Mouse (Mus musculus): ENCODE data around the gene Fmo2. TPM values are rescaled to one million over a fixed set of nuclear protein-coding genes. Genes with fewer than 3 reads are reported as not detected.

The Fmo2 gene
- polyA plus RNA-seq, 1 experiment = 9.7 TPM

- Histone ChIP-seq H3K4me1 (ENCODE audit: control insufficient read depth, insufficient read depth, insufficient read length, low read length) (no peaks in the 10 kb centered on the region), H3K27ac (replicated peaks; ENCODE audit: low read depth, low read length) (no peak overlapping the region), H3K4me3 (ENCODE audit: insufficient read depth, low read depth, low read length) (no peak overlapping the region)
These were observed 59.5 kb downstream of the Fmo2 start for GRCm38 (mm10) chr1:162838976-162839375.

GRCm38 (mm10) chr1:162834342-162834741 is 64.2 kb downstream of the Fmo2 start:
- no peak overlapping the region for H3K27ac ChIP-seq (replicated peaks; ENCODE audit: low read depth, low read length)
- H3K4me3 ChIP-seq (ENCODE audit: insufficient read depth, low read depth, low read length) = no peak overlapping the region
- no peaks in the 10 kb centered on the region for H3K4me1 ChIP-seq (ENCODE audit: control insufficient read depth, insufficient read depth, insufficient read length, low read length)

GRCm38 (mm10) chr1:162832574-162832953 is 66.0 kb downstream of the Fmo2 start:
- H3K4me3 ChIP-seq (ENCODE audit: insufficient read depth, low read depth, low read length) = no peak overlapping the region
- no peaks in the 10 kb centered on the region for H3K4me1 ChIP-seq (ENCODE audit: control insufficient read depth, insufficient read depth, insufficient read length, low read length)
- H3K27ac ChIP-seq (replicated peaks; ENCODE audit: low read depth, low read length) = no peak overlapping the region

GRCm38 (mm10) chr1:162831838-162832573 is 66.5 kb downstream of the Fmo2 start:
- Histone ChIP-seq H3K27ac (replicated peaks; ENCODE audit: low read depth, low read length) (no peak overlapping the region), H3K4me3 (ENCODE audit: insufficient read depth, low read depth, low read length) (no peak overlapping the region), H3K4me1 (ENCODE audit: control insufficient read depth, insufficient read depth, insufficient read length, low read length) (no peaks in the 10 kb centered on the region)

Other genes with a start within 250 kb of the Fmo2 start
- not detected in 2 replicates for gene Myocos, start 240.5 kb downstream of the Fmo2 start, polyA plus RNA-seq (2012; ENCODE audit: insufficient read depth, insufficient read length, missing spikeins)
- 23.5 and 30.4 TPM in 2 replicates for gene Prrc2c, start 158.2 kb downstream of the Fmo2 start, polyA plus RNA-seq (2012; ENCODE audit: insufficient read depth, insufficient read length, missing spikeins)
- gene Fmo4, start 84.8 kb downstream of the Fmo2 start, polyA plus RNA-seq (2012; ENCODE audit: insufficient read depth, insufficient read length, missing spikeins) = 0.79 and 1.2 TPM in 2 replicates
- 519 and 719 TPM in 2 replicates for gene Fmo1, start 32.1 kb downstream of the Fmo2 start, polyA plus RNA-seq (2012; ENCODE audit: insufficient read depth, insufficient read length, missing spikeins)
- gene Fmo6, start 38.8 kb upstream of the Fmo2 start, polyA plus RNA-seq (2012; ENCODE audit: insufficient read depth, insufficient read length, missing spikeins) = not detected in 2 replicates
- gene Fmo3, start 85.8 kb upstream of the Fmo2 start, polyA plus RNA-seq (2012; ENCODE audit: insufficient read depth, insufficient read length, missing spikeins) = not detected in 2 replicates
- gene Mroh9, start 186.9 kb upstream of the Fmo2 start, polyA plus RNA-seq (2012; ENCODE audit: insufficient read depth, insufficient read length, missing spikeins) = not detected in 2 replicates

Measured in brown adipose tissue, adult 24 weeks (tissue).